Mouse (Mus musculus) liver, postnatal 0 days (tissue): Measurements from ENCODE around the gene Frat1.

ENCODE experiments used
- CTCF ChIP-seq: sonication (generic); IDR thresholded peaks from 2 replicates; pipeline ENCODE4 v1.5.1; 2016; ENCODE audit warnings: antibody characterized with exemption, low read depth
- EP300 ChIP-seq: IDR thresholded peaks from 2 replicates; pipeline ENCODE4 v1.6.1; 2016; ENCODE audit warnings: antibody characterized with exemption, low read depth, mild to moderate bottlenecking

DNA sequence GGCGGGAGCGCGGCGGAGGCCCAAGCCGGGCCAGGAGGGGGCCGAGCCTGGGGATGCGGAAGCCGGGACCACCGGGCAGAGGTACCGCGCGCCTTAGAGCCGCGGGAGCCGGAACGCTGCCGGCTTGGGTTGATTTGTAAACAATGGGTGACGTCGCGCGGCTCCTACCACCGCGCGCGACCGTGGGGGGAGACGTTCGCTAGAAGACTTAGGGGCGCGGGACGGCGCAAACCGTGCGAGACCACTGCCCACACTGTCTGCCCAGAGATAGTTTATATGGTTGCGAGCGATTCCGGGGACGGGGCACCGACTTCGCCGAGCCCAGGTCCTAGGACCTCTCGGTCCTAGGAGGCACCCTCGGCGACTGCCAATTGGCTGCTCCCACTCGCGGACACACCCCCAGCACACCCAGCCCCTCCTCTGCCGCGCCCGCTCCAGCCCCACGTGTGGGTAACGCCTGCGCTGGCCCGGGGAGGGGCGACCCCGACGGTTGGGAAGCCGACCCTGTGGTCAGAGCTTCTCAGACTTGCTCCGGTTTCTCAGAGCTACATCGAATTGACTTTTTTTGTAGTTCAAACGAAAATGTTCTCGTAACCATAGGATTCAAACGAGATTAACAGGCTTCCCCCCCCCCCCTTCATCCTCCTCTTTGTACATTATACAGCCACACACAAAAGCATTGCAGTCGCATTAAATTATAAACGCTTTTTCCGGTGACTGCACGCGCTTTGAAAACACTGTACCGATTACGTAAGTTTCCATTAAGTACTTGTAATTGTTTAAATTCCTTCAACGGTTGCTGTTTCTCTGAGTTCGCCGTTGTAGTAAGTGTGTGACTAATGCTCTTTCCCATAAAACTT lies 18.5 kb downstream of the Frat1 start, which contains the start of gene Frat2:
- no peak for TF ChIP-seq CTCF
- peak; percentile 66 for TF ChIP-seq EP300
